Mouse (Mus musculus) CH12.LX (cell line): Measurements from ENCODE around the gene Rtca.

ENCODE experiments used
- EP300 ChIP-seq: IDR thresholded peaks from 2 replicates; pipeline ENCODE4 v1.6.1; 2011; ENCODE audit warnings: low read length, improper control_type of control experiment
- JUN ChIP-seq: IDR thresholded peaks from 2 replicates; pipeline ENCODE4 v1.6.1; 2011; ENCODE audit warnings: low read depth, mild to moderate bottlenecking, low read length, improper control_type of control experiment, moderate library complexity; ENCODE audit not compliant: insufficient read depth
- JUND ChIP-seq: conservative IDR thresholded peaks from 2 replicates; pipeline ENCODE4 v1.6.1; 2011; ENCODE audit warnings: low read depth, low read length, improper control_type of control experiment
- MXI1 ChIP-seq: IDR thresholded peaks from 2 replicates; pipeline ENCODE4 v1.6.1; 2011; ENCODE audit warnings: mild to moderate bottlenecking, low read depth, low read length, improper control_type of control experiment
- POLR2A ChIP-seq: IDR thresholded peaks from 2 replicates; pipeline ENCODE4 v1.6.1; 2011; ENCODE audit warnings: low read depth, mild to moderate bottlenecking, improper control_type of control experiment, low read length
- ZMIZ1 ChIP-seq: IDR thresholded peaks from 2 replicates; pipeline ENCODE4 v1.6.1; 2012; ENCODE audit warnings: low read depth, mild to moderate bottlenecking, inconsistent platforms, low read length, improper control_type of control experiment

DNA sequence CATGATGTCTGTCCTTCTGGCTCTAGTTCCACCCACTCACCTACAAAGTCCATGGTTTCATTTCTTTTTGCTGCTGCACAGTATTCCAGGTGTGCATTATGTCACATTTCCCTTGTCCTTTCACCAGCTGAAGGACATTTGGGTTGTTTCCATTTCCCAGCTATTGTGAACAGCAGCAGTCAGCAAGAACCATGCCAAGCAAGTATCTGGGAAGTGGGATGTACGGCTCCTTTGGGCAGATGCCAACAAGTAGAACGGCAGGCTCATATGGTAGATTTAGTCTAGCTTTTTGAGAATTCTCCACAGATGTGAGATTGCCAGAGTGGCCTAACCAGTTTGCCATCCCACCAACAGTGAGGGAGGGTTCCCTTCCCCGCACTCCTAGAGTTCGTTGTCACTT lies 22.8 kb upstream of the Rtca start:
- no peak for TF ChIP-seq EP300
- no peak for TF ChIP-seq JUND
- no peak for TF ChIP-seq JUN
- TF ChIP-seq POLR2A = no peak
- TF ChIP-seq MXI1 = no peak
- TF ChIP-seq ZMIZ1 = no peak
